Comparison of ENCODE assay signal across 9 mouse cellular contexts in genomic region chr17:13687086-13687485, GRCm38 (mm10).
"Had no signal": no experiment of that assay in that cellular context is flagged by ENCODE, and none has a peak within 500 bp of the region (broad histone marks: within the 10 kb centered on the region; RNA-seq: fewer than 3 reads in every experiment).

No protein-coding gene starts in this region.

- H3K4me1 ChIP-seq: intestine, embryonic 15.5 days; neural tube, embryonic 15.5 days had no signal

- DNase-seq: left cerebral cortex, postnatal 4 days; thymus, adult 18-20 months; thymus, postnatal 14 days had no signal

- H3K9ac ChIP-seq: intestine, embryonic 15.5 days; kidney, embryonic 15.5 days; limb, embryonic 13.5 days; liver, embryonic 14.5 days; neural tube, embryonic 15.5 days had no signal

- H3K27ac ChIP-seq: intestine, embryonic 15.5 days; kidney, embryonic 15.5 days; limb, embryonic 13.5 days; liver, embryonic 14.5 days; neural tube, embryonic 15.5 days; stomach, postnatal 0 days had no signal

- H3K4me3 ChIP-seq: intestine, embryonic 15.5 days; kidney, embryonic 15.5 days; limb, embryonic 13.5 days; neural tube, embryonic 15.5 days had no signal

- H3K9me3 ChIP-seq: intestine, embryonic 15.5 days; kidney, embryonic 15.5 days; limb, embryonic 13.5 days; neural tube, embryonic 15.5 days had no signal

- ATAC-seq: intestine, embryonic 15.5 days had no signal

- H3K27me3 ChIP-seq: intestine, embryonic 15.5 days; kidney, embryonic 15.5 days; limb, embryonic 13.5 days; neural tube, embryonic 15.5 days had no signal

- H3K4me2 ChIP-seq: intestine, embryonic 15.5 days; kidney, embryonic 15.5 days; limb, embryonic 13.5 days; neural tube, embryonic 15.5 days had no signal

- H3K36me3 ChIP-seq: intestine, embryonic 15.5 days; kidney, embryonic 15.5 days; limb, embryonic 13.5 days; neural tube, embryonic 15.5 days had no signal
